Mouse (Mus musculus) CH12.LX (cell line): ENCODE data around the gene Sept10. TPM values are rescaled to one million over a fixed set of nuclear protein-coding genes. Genes with fewer than 3 reads are reported as not detected.
"Not testable (repeated sequence)": the region's sequence is repeated elsewhere in the genome, so short reads cannot be mapped to it uniquely, and the experiment has no call there.

Source experiments
- DNase-seq: peaks from one replicate; pipeline ENCODE4 v3.0.0-alpha.2; 2013; ENCODE audit errors: extremely low read depth
- H3K27ac ChIP-seq: 2 replicates; pipeline ENCODE4 v1.5.1; 2012; ENCODE audit warnings: low read depth, mild to moderate bottlenecking, control low read depth, moderate library complexity; ENCODE audit not compliant: insufficient read depth
- H3K27me3 ChIP-seq: replicated peaks from 2 replicates; pipeline ENCODE3; 2012; ENCODE audit warnings: inconsistent platforms
- H3K36me3 ChIP-seq, 2 experiments: replicated peaks in 1 of 2; 2 replicates each; pipeline versions ENCODE3 to v1.6.1; 2012; ENCODE audit warnings: inconsistent platforms in 1 of 2, low read length in 1 of 2, mild to moderate bottlenecking in 1 of 2, mixed read lengths in 1 of 2, moderate library complexity in 1 of 2; ENCODE audit not compliant: control insufficient read depth in 1 of 2, insufficient read depth in 1 of 2
- H3K4me1 ChIP-seq, 2 experiments: 2 replicates each; pipeline ENCODE4 v1.6.1; 2012; ENCODE audit warnings: inconsistent platforms in 1 of 2, moderate library complexity in 1 of 2; ENCODE audit not compliant: insufficient read depth in 2 of 2, control insufficient read depth in 1 of 2
- H3K4me2 ChIP-seq: 2 replicates; pipeline ENCODE4 v1.6.1; 2012; ENCODE audit warnings: low read depth, mild to moderate bottlenecking, control low read depth; ENCODE audit not compliant: poor library complexity, insufficient read depth, severe bottlenecking
- H3K4me3 ChIP-seq, 3 experiments: fragments of 150-350 bp in 1 of 3; sonication (generic) in 1 of 3; replicated peaks in 1 of 3; 2 replicates each; pipeline versions ENCODE3 to v1.5.1; 2011 to 2012; ENCODE audit warnings: low read depth in 2 of 3, low read length in 2 of 3, mild to moderate bottlenecking in 2 of 3, moderate library complexity in 2 of 3, control low read depth in 1 of 3, improper control_type of control experiment in 1 of 3, inconsistent platforms in 1 of 3, mixed read lengths in 1 of 3; ENCODE audit not compliant: poor library complexity in 1 of 3
- H3K79me2 ChIP-seq: replicated peaks from 2 replicates; pipeline ENCODE4 v1.6.1; 2012; ENCODE audit warnings: mild to moderate bottlenecking, moderate library complexity; ENCODE audit not compliant: control insufficient read depth, poor library complexity, insufficient read depth, severe bottlenecking; ENCODE audit errors: extremely low read depth
- H3K9ac ChIP-seq: 2 replicates; pipeline ENCODE4 v1.6.1; 2012; ENCODE audit warnings: low read depth, mild to moderate bottlenecking, control low read depth, moderate library complexity; ENCODE audit not compliant: insufficient read depth
- H3K9me3 ChIP-seq: replicated peaks from 2 replicates; pipeline ENCODE3; 2012; ENCODE audit warnings: low read length, inconsistent platforms, mixed read lengths
- BHLHE40 ChIP-seq: IDR thresholded peaks from 2 replicates; pipeline ENCODE4 v1.6.1; 2011; ENCODE audit warnings: mild to moderate bottlenecking, low read depth, low read length, improper control_type of control experiment
- CHD1 ChIP-seq: IDR thresholded peaks from 2 replicates; pipeline ENCODE4 v1.6.1; 2012; ENCODE audit warnings: low read depth, low read length, improper control_type of control experiment, inconsistent platforms
- CTCF ChIP-seq, 2 experiments: IDR thresholded peaks in 1 of 2; conservative IDR thresholded peaks in 1 of 2; 2 replicates each; pipeline ENCODE4 v1.5.1; 2011 to 2012; ENCODE audit warnings: low read depth in 2 of 2, low read length in 2 of 2, improper control_type of control experiment in 1 of 2, inconsistent platforms in 1 of 2, mild to moderate bottlenecking in 1 of 2, moderate library complexity in 1 of 2
- ELF1 ChIP-seq: IDR thresholded peaks from 2 replicates; pipeline ENCODE4 v1.6.1; 2014; ENCODE audit warnings: low read depth, mild to moderate bottlenecking, inconsistent platforms, low read length, improper control_type of control experiment
- ETS1 ChIP-seq: conservative IDR thresholded peaks from 2 replicates; pipeline ENCODE4 v1.6.1; 2012; ENCODE audit warnings: low read depth, mild to moderate bottlenecking, inconsistent platforms, low read length, improper control_type of control experiment, moderate library complexity
- HCFC1 ChIP-seq: IDR thresholded peaks from 2 replicates; pipeline ENCODE4 v1.6.1; 2012; ENCODE audit warnings: low read depth, mild to moderate bottlenecking, inconsistent platforms, low read length, improper control_type of control experiment
- IRF4 ChIP-seq: IDR thresholded peaks from 2 replicates; pipeline ENCODE4 v1.6.1; 2014; ENCODE audit warnings: low read depth, mild to moderate bottlenecking, inconsistent platforms, low read length, improper control_type of control experiment
- MAFK ChIP-seq: IDR thresholded peaks from 2 replicates; pipeline ENCODE4 v1.6.1; 2011; ENCODE audit warnings: low read length, improper control_type of control experiment; ENCODE audit not compliant: insufficient replicate concordance
- MAX ChIP-seq: IDR thresholded peaks from 2 replicates; pipeline ENCODE4 v1.6.1; 2011; ENCODE audit warnings: low read length, improper control_type of control experiment
- MAZ ChIP-seq: IDR thresholded peaks from 2 replicates; pipeline ENCODE4 v1.6.1; 2012; ENCODE audit warnings: low read depth, mild to moderate bottlenecking, inconsistent platforms, low read length, improper control_type of control experiment, moderate library complexity
- MEF2A ChIP-seq: IDR thresholded peaks from 2 replicates; pipeline ENCODE4 v1.6.1; 2014; ENCODE audit warnings: low read depth, mild to moderate bottlenecking, inconsistent platforms, low read length, improper control_type of control experiment, borderline replicate concordance
- MXI1 ChIP-seq: IDR thresholded peaks from 2 replicates; pipeline ENCODE4 v1.6.1; 2011; ENCODE audit warnings: mild to moderate bottlenecking, low read depth, low read length, improper control_type of control experiment
- MYC ChIP-seq: IDR thresholded peaks from 2 replicates; pipeline ENCODE4 v1.6.1; 2011; ENCODE audit warnings: low read depth, mild to moderate bottlenecking, improper control_type of control experiment, low read length
- NELFE ChIP-seq: IDR thresholded peaks from 2 replicates; pipeline ENCODE4 v1.6.1; 2011; ENCODE audit warnings: low read depth, low read length, improper control_type of control experiment
- NRF1 ChIP-seq: IDR thresholded peaks from 2 replicates; pipeline ENCODE4 v1.6.1; 2014; ENCODE audit warnings: low read depth, mild to moderate bottlenecking, inconsistent platforms, low read length, improper control_type of control experiment, moderate library complexity
- SIN3A ChIP-seq: IDR thresholded peaks from 2 replicates; pipeline ENCODE4 v1.6.1; 2012; ENCODE audit warnings: low read length, improper control_type of control experiment, inconsistent platforms
- SMC3 ChIP-seq: IDR thresholded peaks from 2 replicates; pipeline ENCODE4 v1.6.1; 2011; ENCODE audit warnings: low read depth, low read length, improper control_type of control experiment
- TCF12 ChIP-seq: IDR thresholded peaks from 2 replicates; pipeline ENCODE4 v1.6.1; 2014; ENCODE audit warnings: low read depth, mild to moderate bottlenecking, inconsistent platforms, low read length, improper control_type of control experiment
- USF1 ChIP-seq: IDR thresholded peaks from 2 replicates; pipeline ENCODE4 v1.6.1; 2014; ENCODE audit warnings: low read depth, mild to moderate bottlenecking, inconsistent platforms, low read length, improper control_type of control experiment
- USF2 ChIP-seq: conservative IDR thresholded peaks from 2 replicates; pipeline ENCODE4 v1.6.1; 2011; ENCODE audit warnings: low read depth, low read length, improper control_type of control experiment
- ZKSCAN1 ChIP-seq: IDR thresholded peaks from 2 replicates; pipeline ENCODE4 v1.6.1; 2012; ENCODE audit warnings: low read depth, inconsistent platforms, low read length, improper control_type of control experiment, borderline replicate concordance
- ZNF384 ChIP-seq: IDR thresholded peaks from 2 replicates; pipeline ENCODE4 v1.6.1; 2012; ENCODE audit warnings: low read depth, low read length, improper control_type of control experiment, inconsistent platforms
- dilution Hi-C: fragments of 300-500 bp; cut with MboI; formaldehyde crosslinking; loops from 2 replicates; pipeline ENCODE4 v1.14.3; 2020; ENCODE audit warnings: low sequenced_read_pairs; ENCODE audit not compliant: extremely low pct_unique_long_range_greater_than_20kb, extremely low pct_ligation_motif_present
- in situ Hi-C: fragments of 300-500 bp; cut with MboI; formaldehyde crosslinking; loops from 3 replicates; pipeline ENCODE4 v1.14.3; 2019; ENCODE audit warnings: low sequenced_read_pairs, low pct_ligation_motif_present, low pct_unique_long_range_greater_than_20kb, mixed read lengths
- polyA plus RNA-seq: library from polyadenylated mRNA; unstranded; fragments of >175 nt; gene quantifications from 2 replicates; pipeline ENCODE4 v1.2.1, GENCODE M21; 2012; ENCODE audit warnings: low read depth; ENCODE audit not compliant: insufficient read length
- total RNA-seq, 2 experiments: library from RNA; depleted of rRNA; stranded (reverse); fragments of 300-350 nt in 1 of 2; fragments of >200 nt in 1 of 2; gene quantifications; 2 replicates each; pipeline ENCODE4 v1.2.3; 2012 to 2014

Sept10 gene
- total and polyA plus RNA-seq, 3 experiments, result 6.9 to 13.1 (median 10.3) TPM

DNA sequence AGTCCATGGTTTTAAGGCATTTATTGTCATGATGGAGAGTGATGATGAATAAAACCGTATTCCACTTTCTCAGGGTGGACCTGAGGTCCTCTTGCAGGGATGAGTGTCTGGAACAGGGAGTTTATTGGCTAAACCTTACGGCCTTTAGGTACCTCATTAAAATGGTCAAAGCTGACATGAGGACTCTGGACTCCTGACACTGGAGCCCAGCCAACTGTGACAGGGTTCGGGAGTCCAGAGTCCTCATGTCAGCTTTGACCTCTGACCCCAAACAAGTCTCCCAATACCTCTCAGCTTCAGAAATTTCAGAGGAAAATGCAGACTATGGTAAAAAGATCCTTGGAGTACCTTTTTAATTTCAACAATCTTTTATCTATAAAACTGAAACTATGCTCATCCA lies 115.0 kb downstream of the Sept10 start:
- Histone ChIP-seq H3K4me3 (no peak overlapping the region), H3K27ac (no peak overlapping the region), H3K79me2 (no peaks in the 10 kb centered on the region), H3K4me2 (no peak overlapping the region), H3K36me3 (no peaks in the 10 kb centered on the region), H3K4me1 (peaks cover 7% of the 10 kb centered on the region in 2 experiments; a peak in 3 of 4 replicates), H3K9me3 (peaks cover 6% of the 10 kb centered on the region), H3K27me3 (no peaks in the 10 kb centered on the region), H3K9ac (no peak overlapping the region)
- dilution Hi-C loops, result no loop called here
- in situ Hi-C loops, result no loop called here
- DNase-seq, result no peak
- no peak for TF ChIP-seq HCFC1
- no peak for TF ChIP-seq ETS1
- TF ChIP-seq, all 38 proteins: peak for 0

DNA sequence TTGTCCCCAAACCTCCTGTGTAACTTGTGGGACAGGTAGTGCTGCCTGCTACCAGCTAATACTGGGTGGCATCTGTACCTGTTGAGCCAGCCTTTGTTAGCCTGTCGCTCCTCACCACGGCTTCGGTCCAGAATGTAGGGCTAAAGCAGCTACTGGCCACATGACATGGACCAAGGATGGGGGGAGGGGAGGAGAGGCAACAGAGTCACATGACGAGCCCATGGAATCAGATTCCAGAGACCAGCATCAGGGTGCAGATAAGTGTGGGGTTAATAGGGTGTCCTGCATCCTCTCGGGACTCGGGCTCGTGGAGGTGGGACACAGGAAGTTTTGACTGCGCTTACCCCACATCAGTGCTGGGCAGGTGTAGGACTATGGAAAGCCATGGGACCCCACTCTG lies 115.8 kb downstream of the Sept10 start:
- no peak for DNase-seq
- in situ Hi-C loops (no loop called here), dilution Hi-C loops (no loop called here)
- Histone ChIP-seq H3K9me3 (peaks cover 4% of the 10 kb centered on the region), H3K4me1 (peaks cover under 1 to 7% of the 10 kb centered on the region in 2 experiments; a peak in 2 of 4 replicates), H3K27me3 (no peaks in the 10 kb centered on the region), H3K79me2 (no peaks in the 10 kb centered on the region), H3K36me3 (no peaks in the 10 kb centered on the region), H3K9ac (no peak overlapping the region), H3K4me2 (no peak overlapping the region), H3K27ac (no peak overlapping the region), H3K4me3 (no peak overlapping the region)
- TF ChIP-seq USF1, result no peak
- TF ChIP-seq ELF1, result no peak
- TF ChIP-seq MXI1, result no peak
- TF ChIP-seq SIN3A, result no peak
- no peak for TF ChIP-seq MYC
- no peak for TF ChIP-seq USF2
- TF ChIP-seq MAX, result no peak
- TF ChIP-seq TCF12, result no peak
- TF ChIP-seq MEF2A, result no peak
- TF ChIP-seq HCFC1, result no peak
- no peak for TF ChIP-seq CHD1
- no peak for TF ChIP-seq CTCF (conservative IDR thresholded peaks at IDR 0.05 in 1 of 2, IDR thresholded peaks at IDR 0.05 in 1 of 2; ENCODE audit: low read depth in 2 of 2, low read length in 2 of 2)

DNA sequence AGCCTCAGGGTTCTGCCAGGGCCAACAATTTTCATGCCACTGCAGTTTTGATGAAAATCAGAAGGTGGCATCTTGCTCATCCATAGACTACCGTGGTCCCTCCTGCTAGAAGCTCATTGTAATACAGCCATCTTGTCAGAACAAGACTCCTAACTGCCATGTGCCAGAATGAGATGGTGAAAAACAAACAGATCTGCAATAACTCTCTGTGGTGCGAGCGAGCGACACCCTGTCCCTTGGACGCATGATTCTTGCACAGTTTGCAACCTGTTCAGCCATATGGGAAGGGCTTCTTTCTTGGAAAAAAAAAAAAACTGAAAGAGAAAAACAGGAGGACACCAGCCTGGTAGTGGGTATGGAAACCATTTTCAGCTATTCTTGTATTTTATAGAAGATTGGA lies 117.0 kb downstream of the Sept10 start:
- no peaks in the 10 kb centered on the region for H3K36me3 ChIP-seq
- H3K4me1 ChIP-seq, result peaks cover 0 to 7% of the 10 kb centered on the region in 2 experiments; a peak in 1 of 4 replicates
- no peaks in the 10 kb centered on the region for H3K27me3 ChIP-seq
- no peaks in the 10 kb centered on the region for H3K79me2 ChIP-seq
- in situ Hi-C loops, result no loop called here
- TF ChIP-seq IRF4 (no peak), USF1 (no peak), SMC3 (no peak), MAX (no peak), SIN3A (no peak), ZNF384 (no peak), BHLHE40 (no peak), NELFE (no peak), MAFK (no peak), ELF1 (no peak), ZKSCAN1 (no peak), MAZ (no peak), NRF1 (no peak)
- H3K9ac ChIP-seq, result no peak overlapping the region
- no peaks in the 10 kb centered on the region for H3K9me3 ChIP-seq
- no peak for DNase-seq
- no peak overlapping the region for H3K27ac ChIP-seq
- H3K4me3 ChIP-seq, result no peak overlapping the region
- dilution Hi-C loops, result no loop called here
- H3K4me2 ChIP-seq, result no peak overlapping the region

DNA sequence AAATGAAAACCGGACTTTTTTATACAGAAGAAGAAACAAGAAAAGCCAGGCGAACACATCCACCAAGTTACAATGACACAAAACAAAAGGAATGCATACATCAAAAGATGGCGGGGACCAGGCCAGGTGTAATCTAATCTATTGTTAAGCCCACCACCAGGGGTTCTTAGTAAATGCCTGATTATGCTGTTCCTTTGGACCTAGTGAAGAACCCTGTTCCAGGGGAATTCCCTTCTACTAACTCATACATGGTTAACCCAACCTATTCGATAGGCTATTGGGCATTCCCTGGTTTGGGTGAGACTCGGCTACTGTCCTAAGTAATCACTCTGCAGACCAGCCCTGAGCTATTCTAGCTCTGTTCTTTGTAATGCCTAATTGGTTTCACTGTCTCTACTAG lies 118.6 kb downstream of the Sept10 start:
- H3K4me2 ChIP-seq, H3K27ac ChIP-seq, H3K4me1 ChIP-seq, H3K36me3 ChIP-seq, H3K9ac ChIP-seq, H3K9me3 ChIP-seq, dilution Hi-C loops, in situ Hi-C loops, H3K4me3 ChIP-seq, H3K27me3 ChIP-seq, DNase-seq, H3K79me2 ChIP-seq: not testable (repeated sequence)
